Mouse (Mus musculus) embryo, embryonic 11 days (tissue): ENCODE measurements around the gene Abtb1.
A peak's percentile ranks its signal among the peaks of the same experiment; 100 is the strongest.

Source experiments
- DNase-seq: peaks from one replicate; pipeline ENCODE4 v3.0.0-alpha.2; 2015

Abtb1 gene

GRCm38 (mm10) chr6:88850034-88850433 is 8.2 kb upstream of the Abtb1 start:
- DNase-seq = no peak

- no peak for DNase-seq
Observed at GRCm38 (mm10) chr6:88849270-88849669, 7.5 kb upstream of the Abtb1 start.

- no peak for DNase-seq
Observed at GRCm38 (mm10) chr6:88847571-88847970, 5.8 kb upstream of the Abtb1 start.

- no peak for DNase-seq
Observed at GRCm38 (mm10) chr6:88844901-88845565, 3.2 kb upstream of the Abtb1 start.

GRCm38 (mm10) chr6:88843781-88844725 is 2.3 kb upstream of the Abtb1 start:
- no peak for DNase-seq

- no peak for DNase-seq
Observed at GRCm38 (mm10) chr6:88843241-88843640, 1.5 kb upstream of the Abtb1 start.

GRCm38 (mm10) chr6:88842731-88843151 is 957 bp upstream of the Abtb1 start:
- peak; percentile 62 for DNase-seq

- no peak for DNase-seq
Observed at GRCm38 (mm10) chr6:88841514-88841780, 337 bp downstream of the Abtb1 start.

GRCm38 (mm10) chr6:88840791-88841513 is 832 bp downstream of the Abtb1 start:
- no peak for DNase-seq

- no peak for DNase-seq
Observed at GRCm38 (mm10) chr6:88840211-88840610, 1.6 kb downstream of the Abtb1 start.

- no peak for DNase-seq
Observed at GRCm38 (mm10) chr6:88839135-88839970, 2.4 kb downstream of the Abtb1 start.

- DNase-seq = no peak
Observed at GRCm38 (mm10) chr6:88838613-88839012, 3.2 kb downstream of the Abtb1 start.

GRCm38 (mm10) chr6:88837999-88838398 is 3.8 kb downstream of the Abtb1 start:
- DNase-seq = no peak

- no peak for DNase-seq
Observed at GRCm38 (mm10) chr6:88836178-88836819, 5.5 kb downstream of the Abtb1 start.

GRCm38 (mm10) chr6:88835047-88835446 is 6.7 kb downstream of the Abtb1 start:
- no peak for DNase-seq

GRCm38 (mm10) chr6:88833340-88834140 is 8.2 kb downstream of the Abtb1 start:
- DNase-seq = no peak

- DNase-seq = no peak
Observed at GRCm38 (mm10) chr6:88832663-88833062, 9.1 kb downstream of the Abtb1 start.

GRCm38 (mm10) chr6:88831456-88831855 is 10.3 kb downstream of the Abtb1 start:
- peak; percentile 88 for DNase-seq

GRCm38 (mm10) chr6:88830112-88830702 is 11.6 kb downstream of the Abtb1 start:
- DNase-seq = no peak

GRCm38 (mm10) chr6:88829579-88829978 is 12.2 kb downstream of the Abtb1 start:
- DNase-seq = no peak
